Mouse (Mus musculus) ES-E14 (cell line): ENCODE measurements around the gene Bspry. TPM values are rescaled to one million over a fixed set of nuclear protein-coding genes. Genes with fewer than 3 reads are reported as not detected.

Source experiments
- DNase-seq: peaks from one replicate; pipeline ENCODE4 v3.0.0-alpha.2; 2013; ENCODE audit warnings: low read depth, low spot score
- H3K27ac ChIP-seq: 2 replicates; pipeline ENCODE4 v1.5.1; 2012; ENCODE audit warnings: low read depth, mild to moderate bottlenecking, low read length, moderate library complexity, mixed read lengths; ENCODE audit not compliant: poor library complexity, insufficient read depth, severe bottlenecking
- H3K36me3 ChIP-seq: 2 replicates; pipeline ENCODE4 v1.6.1; 2012; ENCODE audit warnings: mild to moderate bottlenecking, low read length, moderate library complexity, mixed read lengths; ENCODE audit not compliant: control insufficient read depth, poor library complexity, insufficient read depth, severe bottlenecking
- H3K4me1 ChIP-seq, 2 experiments: fragments of 150-350 bp in 1 of 2; sonication (generic) in 1 of 2; 2 replicates each; pipeline ENCODE4 v1.6.1; 2012; ENCODE audit warnings: low read length in 2 of 2, mild to moderate bottlenecking in 1 of 2, mixed read lengths in 1 of 2; ENCODE audit not compliant: control insufficient read depth in 2 of 2, insufficient read depth in 2 of 2, poor library complexity in 1 of 2
- H3K4me3 ChIP-seq, 2 experiments: fragments of 150-350 bp in 1 of 2; sonication (generic) in 1 of 2; 2 replicates each; pipeline ENCODE4 v1.5.1; 2012; ENCODE audit warnings: low read length in 2 of 2, low read depth in 1 of 2, mild to moderate bottlenecking in 1 of 2, mixed read lengths in 1 of 2; ENCODE audit not compliant: insufficient read depth in 1 of 2, poor library complexity in 1 of 2, severe bottlenecking in 1 of 2
- H3K9ac ChIP-seq: 2 replicates; pipeline ENCODE4 v1.6.1; 2012; ENCODE audit warnings: low read depth, mild to moderate bottlenecking, low read length, mixed read lengths; ENCODE audit not compliant: poor library complexity, insufficient read depth, severe bottlenecking
- H3K9me3 ChIP-seq: fragments of 150-350 bp; sonication (generic); 2 replicates; pipeline ENCODE4 v1.6.1; 2012; ENCODE audit warnings: low read depth, mild to moderate bottlenecking, low read length; ENCODE audit not compliant: control insufficient read depth, insufficient read depth
- CHD2 ChIP-seq: IDR thresholded peaks from 2 replicates; pipeline ENCODE4 v1.6.1; 2014; ENCODE audit warnings: mild to moderate bottlenecking, low read depth, low read length, inconsistent platforms
- HCFC1 ChIP-seq: IDR thresholded peaks from 2 replicates; pipeline ENCODE4 v1.6.1; 2012; ENCODE audit warnings: low read length, inconsistent platforms, borderline replicate concordance; ENCODE audit not compliant: insufficient read depth
- MAFK ChIP-seq: IDR thresholded peaks from 2 replicates; pipeline ENCODE4 v1.6.1; 2014; ENCODE audit warnings: mild to moderate bottlenecking, low read depth, low read length, inconsistent platforms; ENCODE audit not compliant: insufficient read depth
- ZC3H11A ChIP-seq: IDR thresholded peaks from 2 replicates; pipeline ENCODE4 v1.6.1; 2012; ENCODE audit warnings: low read depth, mild to moderate bottlenecking, inconsistent platforms, low read length, borderline replicate concordance
- ZNF384 ChIP-seq: IDR thresholded peaks from 2 replicates; pipeline ENCODE4 v1.6.1; 2012; ENCODE audit warnings: low read depth, low read length, inconsistent platforms
- in situ Hi-C, 2 experiments: fragments of 600-800 bp; cut with MboI; formaldehyde crosslinking; loops; one replicate each; pipeline ENCODE4 v1.15.1; 2025; ENCODE audit warnings: low sequenced_read_pairs in 2 of 2, inconsistent platforms in 1 of 2; ENCODE audit not compliant: unreplicated experiment in 2 of 2
- total RNA-seq: library from RNA; depleted of rRNA; stranded (reverse); fragments of 300-350 nt; gene quantifications from 2 replicates; pipeline ENCODE4 v1.2.3, GENCODE M21; 2012

Gene Bspry
- total RNA-seq, 1 experiment, result 8.9 TPM

GRCm38 (mm10) chr4:62517538-62518415, 37.9 kb downstream of the Bspry start:
- no peak overlapping the region for H3K9ac ChIP-seq
- no peak for TF ChIP-seq HCFC1
- no peak for TF ChIP-seq MAFK
- no peak for TF ChIP-seq ZNF384
- in situ Hi-C loops, result no loop called here
- DNase-seq, result no peak
- no peak overlapping the region for H3K27ac ChIP-seq
- peaks cover 0 to 3% of the 10 kb centered on the region in 2 experiments; a peak in 1 of 4 replicates for H3K4me1 ChIP-seq
- no peak overlapping the region for H3K4me3 ChIP-seq
- H3K36me3 ChIP-seq, result peaks cover 4% of the 10 kb centered on the region; the same call in 1 of the 2 replicates
- no peaks in the 10 kb centered on the region for H3K9me3 ChIP-seq

GRCm38 (mm10) chr4:62518416-62519121, 38.7 kb downstream of the Bspry start:
- peaks cover 3% of the 10 kb centered on the region; the same call in 1 of the 2 replicates for H3K36me3 ChIP-seq
- DNase-seq, result no peak
- peak overlapping the region in 1 of 2 experiments; percentile 89; a peak in 2 of 4 replicates for H3K4me3 ChIP-seq
- H3K9me3 ChIP-seq, result no peaks in the 10 kb centered on the region
- no peak overlapping the region for H3K27ac ChIP-seq
- H3K4me1 ChIP-seq, result peaks cover 0 to 3% of the 10 kb centered on the region in 2 experiments; a peak in 1 of 4 replicates
- TF ChIP-seq ZNF384, result no peak
- no peak for TF ChIP-seq ZC3H11A
- no peak for TF ChIP-seq MAFK
- TF ChIP-seq CHD2, result no peak
- TF ChIP-seq HCFC1, result no peak
- in situ Hi-C loops, result no loop called here
- no peak overlapping the region for H3K9ac ChIP-seq

GRCm38 (mm10) chr4:62519122-62519848, 39.4 kb downstream of the Bspry start:
- in situ Hi-C loops, result no loop called here
- peak overlapping the region; percentile 89 to 92 for H3K4me3 ChIP-seq
- no peaks in the 10 kb centered on the region for H3K9me3 ChIP-seq
- TF ChIP-seq HCFC1, result no peak
- TF ChIP-seq ZC3H11A, result no peak
- no peak for TF ChIP-seq MAFK
- no peak for TF ChIP-seq ZNF384
- no peak for TF ChIP-seq CHD2
- peaks cover 5% of the 10 kb centered on the region; the same call in 1 of the 2 replicates for H3K36me3 ChIP-seq
- peak overlapping the region; percentile 92 for H3K9ac ChIP-seq
- peaks cover 0 to 5% of the 10 kb centered on the region in 2 experiments; a peak in 2 of 4 replicates for H3K4me1 ChIP-seq
- peak; percentile 51 for DNase-seq
- H3K27ac ChIP-seq, result peak overlapping the region; percentile 17

- peak; percentile 76 for DNase-seq
- Histone ChIP-seq H3K4me1 (peaks cover 0 to 6% of the 10 kb centered on the region in 2 experiments; a peak in 2 of 4 replicates), H3K36me3 (peaks cover 5% of the 10 kb centered on the region; the same call in 1 of the 2 replicates), H3K27ac (peak within 1 kb of the TSS; percentile 17), H3K9ac (peak within 1 kb of the TSS; percentile 92), H3K4me3 (peak within 1 kb of the TSS; percentile 89 to 92), H3K9me3 (no peaks in the 10 kb centered on the region)
- in situ Hi-C loops, result no loop called here
- TF ChIP-seq MAFK, result no peak
- TF ChIP-seq ZC3H11A, result no peak
- no peak for TF ChIP-seq CHD2
- TF ChIP-seq ZNF384, result no peak
- peak; percentile 56; the same call in 1 of the 2 replicates for TF ChIP-seq HCFC1
Observed at GRCm38 (mm10) chr4:62519849-62520233, 40.0 kb downstream of the Bspry start, which contains the start of gene Alad. Gene Alad, minus strand, starts transcription at chr4:62519918.
